Mouse (Mus musculus) MEL (cell line): ENCODE measurements around the gene Wdr78. TPM values are rescaled to one million over a fixed set of nuclear protein-coding genes. Genes with fewer than 3 reads are reported as not detected.

ENCODE experiments used
- DNase-seq: peaks from one replicate; pipeline ENCODE4 v3.0.0; 2011; ENCODE audit warnings: low read depth, low spot score
- H3K27ac ChIP-seq: 2 replicates; pipeline ENCODE4 v1.5.1; 2012; ENCODE audit warnings: low read depth, mild to moderate bottlenecking, control low read depth, low read length, moderate library complexity; ENCODE audit not compliant: control insufficient read depth
- H3K27me3 ChIP-seq, 2 experiments: fragments of 150-350 bp in 1 of 2; sonication (generic) in 1 of 2; 2 replicates each; pipeline ENCODE4 v1.6.1; 2012; ENCODE audit warnings: low read length in 2 of 2, mild to moderate bottlenecking in 2 of 2, improper control_type of control experiment in 1 of 2, moderate library complexity in 1 of 2; ENCODE audit not compliant: insufficient read depth in 2 of 2, control insufficient read depth in 1 of 2
- H3K36me3 ChIP-seq, 2 experiments: 2 replicates each; pipeline ENCODE4 v1.6.1; 2012 to 2014; ENCODE audit warnings: low read length in 2 of 2, improper control_type of control experiment in 1 of 2, inconsistent platforms in 1 of 2, mild to moderate bottlenecking in 1 of 2; ENCODE audit not compliant: insufficient read depth in 2 of 2, control insufficient read depth in 1 of 2
- H3K4me1 ChIP-seq, 2 experiments: fragments of 150-350 bp in 1 of 2; sonication (generic) in 1 of 2; 2 replicates each; pipeline ENCODE4 v1.6.1; 2012; ENCODE audit warnings: low read length in 2 of 2, improper control_type of control experiment in 1 of 2, mild to moderate bottlenecking in 1 of 2; ENCODE audit not compliant: insufficient read depth in 2 of 2, control insufficient read depth in 1 of 2
- H3K4me3 ChIP-seq, 2 experiments: fragments of 150-350 bp in 1 of 2; sonication (generic) in 1 of 2; 2 replicates each; pipeline ENCODE4 v1.5.1; 2012; ENCODE audit warnings: low read depth in 2 of 2, low read length in 2 of 2, mild to moderate bottlenecking in 2 of 2, moderate library complexity in 2 of 2, control low read depth in 1 of 2, improper control_type of control experiment in 1 of 2; ENCODE audit not compliant: control insufficient read depth in 1 of 2, insufficient read depth in 1 of 2
- H3K79me2 ChIP-seq: 2 replicates; pipeline ENCODE4 v1.6.1; 2012; ENCODE audit warnings: mild to moderate bottlenecking, low read length, moderate library complexity; ENCODE audit not compliant: control insufficient read depth, poor library complexity, insufficient read depth
- H3K9ac ChIP-seq: 2 replicates; pipeline ENCODE4 v1.6.1; 2012; ENCODE audit warnings: low read depth, mild to moderate bottlenecking, control low read depth, low read length, moderate library complexity; ENCODE audit not compliant: control insufficient read depth, poor library complexity, severe bottlenecking
- H3K9me3 ChIP-seq: fragments of 150-350 bp; sonication (generic); replicated peaks from 2 replicates; pipeline ENCODE4 v1.6.1; 2012; ENCODE audit warnings: mild to moderate bottlenecking, low read length, improper control_type of control experiment, moderate library complexity; ENCODE audit not compliant: insufficient read depth
- CHD2 ChIP-seq: IDR thresholded peaks from 2 replicates; pipeline ENCODE4 v1.6.1; 2011; ENCODE audit warnings: low read length, improper control_type of control experiment
- CTCF ChIP-seq, 3 experiments: IDR thresholded peaks in 2 of 3; conservative IDR thresholded peaks in 1 of 3; 2 replicates each; pipeline ENCODE4 v1.5.1; 2011 to 2012; ENCODE audit warnings: low read length in 3 of 3, low read depth in 2 of 3, mild to moderate bottlenecking in 2 of 3, improper control_type of control experiment in 1 of 3, inconsistent platforms in 1 of 3, mixed read lengths in 1 of 3, moderate library complexity in 1 of 3; ENCODE audit not compliant: control insufficient read depth in 1 of 3, insufficient read depth in 1 of 3, poor library complexity in 1 of 3, severe bottlenecking in 1 of 3
- E2F4 ChIP-seq: IDR thresholded peaks from 2 replicates; pipeline ENCODE4 v1.6.1; 2011; ENCODE audit warnings: low read depth, low read length, improper control_type of control experiment, borderline replicate concordance
- ELF1 ChIP-seq: IDR thresholded peaks from 2 replicates; pipeline ENCODE4 v1.6.1; 2014; ENCODE audit warnings: low read depth, mild to moderate bottlenecking, inconsistent platforms, low read length, improper control_type of control experiment, moderate library complexity
- EP300 ChIP-seq, 2 experiments: IDR thresholded peaks; 2 replicates each; pipeline ENCODE4 v1.6.1; 2011; ENCODE audit warnings: improper control_type of control experiment in 2 of 2, low read length in 2 of 2, low read depth in 1 of 2, mild to moderate bottlenecking in 1 of 2
- ETS1 ChIP-seq: IDR thresholded peaks from 2 replicates; pipeline ENCODE4 v1.6.1; 2012; ENCODE audit warnings: low read depth, mild to moderate bottlenecking, inconsistent platforms, low read length, improper control_type of control experiment, moderate library complexity
- GABPA ChIP-seq: IDR thresholded peaks from 2 replicates; pipeline ENCODE4 v1.6.1; 2012; ENCODE audit warnings: low read depth, mild to moderate bottlenecking, inconsistent platforms, low read length, improper control_type of control experiment, moderate library complexity
- GATA1 ChIP-seq: IDR thresholded peaks from 2 replicates; pipeline ENCODE4 v1.6.1; 2011; ENCODE audit warnings: low read depth, low read length, improper control_type of control experiment
- HCFC1 ChIP-seq: IDR thresholded peaks from 2 replicates; pipeline ENCODE4 v1.6.1; 2012; ENCODE audit warnings: low read depth, mild to moderate bottlenecking, inconsistent platforms, low read length, improper control_type of control experiment, moderate library complexity
- JUND ChIP-seq: IDR thresholded peaks from 2 replicates; pipeline ENCODE4 v1.6.1; 2011; ENCODE audit warnings: low read depth, mild to moderate bottlenecking, improper control_type of control experiment, low read length
- KAT2A ChIP-seq: conservative IDR thresholded peaks from 2 replicates; pipeline ENCODE4 v1.6.1; 2012; ENCODE audit warnings: low read depth, low read length, improper control_type of control experiment, inconsistent platforms
- MAZ ChIP-seq: IDR thresholded peaks from 2 replicates; pipeline ENCODE4 v1.6.1; 2012; ENCODE audit warnings: low read depth, mild to moderate bottlenecking, inconsistent platforms, low read length, improper control_type of control experiment
- MEF2A ChIP-seq: IDR thresholded peaks from 2 replicates; pipeline ENCODE4 v1.6.1; 2014; ENCODE audit warnings: low read depth, mild to moderate bottlenecking, inconsistent platforms, low read length, improper control_type of control experiment; ENCODE audit not compliant: poor library complexity, insufficient replicate concordance, severe bottlenecking; ENCODE audit errors: extremely low read depth
- MXI1 ChIP-seq: IDR thresholded peaks from 2 replicates; pipeline ENCODE4 v1.6.1; 2011; ENCODE audit warnings: mild to moderate bottlenecking, low read depth, low read length, improper control_type of control experiment
- NELFE ChIP-seq: IDR thresholded peaks from 2 replicates; pipeline ENCODE4 v1.6.1; 2011; ENCODE audit warnings: low read depth, low read length, improper control_type of control experiment
- NRF1 ChIP-seq: IDR thresholded peaks from 2 replicates; pipeline ENCODE4 v1.6.1; 2014; ENCODE audit warnings: low read depth, mild to moderate bottlenecking, inconsistent platforms, low read length, improper control_type of control experiment, moderate library complexity; ENCODE audit not compliant: poor library complexity, insufficient read depth, severe bottlenecking
- POLR2A ChIP-seq, 2 experiments: IDR thresholded peaks; 2 replicates each; pipeline ENCODE4 v1.6.1; 2011 to 2012; ENCODE audit warnings: low read length in 2 of 2, mild to moderate bottlenecking in 2 of 2, control low read depth in 1 of 2, improper control_type of control experiment in 1 of 2, low read depth in 1 of 2, moderate library complexity in 1 of 2; ENCODE audit not compliant: control insufficient read depth in 1 of 2, insufficient read depth in 1 of 2, poor library complexity in 1 of 2
- RCOR1 ChIP-seq: IDR thresholded peaks from 2 replicates; pipeline ENCODE4 v1.6.1; 2012; ENCODE audit warnings: low read depth, mild to moderate bottlenecking, inconsistent platforms, low read length, improper control_type of control experiment
- SIN3A ChIP-seq: IDR thresholded peaks from 2 replicates; pipeline ENCODE4 v1.6.1; 2012; ENCODE audit warnings: low read length, improper control_type of control experiment, inconsistent platforms
- SMC3 ChIP-seq: IDR thresholded peaks from 2 replicates; pipeline ENCODE4 v1.6.1; 2011; ENCODE audit warnings: low read depth, low read length, improper control_type of control experiment
- TBP ChIP-seq: IDR thresholded peaks from 2 replicates; pipeline ENCODE4 v1.8.0; 2011; ENCODE audit warnings: low read depth, low read length, improper control_type of control experiment
- TCF12 ChIP-seq: IDR thresholded peaks from 2 replicates; pipeline ENCODE4 v1.6.1; 2014; ENCODE audit warnings: low read depth, mild to moderate bottlenecking, inconsistent platforms, low read length, improper control_type of control experiment, moderate library complexity
- UBTF ChIP-seq: IDR thresholded peaks from 2 replicates; pipeline ENCODE4 v1.6.1; 2012; ENCODE audit warnings: low read depth, mild to moderate bottlenecking, inconsistent platforms, low read length, improper control_type of control experiment, moderate library complexity, borderline replicate concordance; ENCODE audit not compliant: insufficient read depth
- USF2 ChIP-seq, 2 experiments: IDR thresholded peaks; 2 replicates each; pipeline ENCODE4 v1.6.1; 2011 to 2012; ENCODE audit warnings: improper control_type of control experiment in 2 of 2, low read length in 2 of 2, borderline replicate concordance in 1 of 2, inconsistent platforms in 1 of 2, low read depth in 1 of 2, mild to moderate bottlenecking in 1 of 2; ENCODE audit not compliant: insufficient read depth in 1 of 2
- ZKSCAN1 ChIP-seq: IDR thresholded peaks from 2 replicates; pipeline ENCODE4 v1.6.1; 2012; ENCODE audit warnings: low read depth, mild to moderate bottlenecking, inconsistent platforms, low read length, improper control_type of control experiment, moderate library complexity
- ZMIZ1 ChIP-seq: IDR thresholded peaks from 2 replicates; pipeline ENCODE4 v1.6.1; 2012; ENCODE audit warnings: low read depth, mild to moderate bottlenecking, inconsistent platforms, low read length, improper control_type of control experiment, moderate library complexity
- ZNF384 ChIP-seq: IDR thresholded peaks from 2 replicates; pipeline ENCODE4 v1.6.1; 2012; ENCODE audit warnings: low read depth, mild to moderate bottlenecking, inconsistent platforms, low read length, improper control_type of control experiment
- polyA plus RNA-seq, 2 experiments: library from polyadenylated mRNA; stranded (reverse) in 1 of 2; unstranded in 1 of 2; fragments of >175 nt in 1 of 2; fragments of >200 nt in 1 of 2; gene quantifications; 2 replicates each; pipeline versions ENCODE4 v1.2.1 to v1.2.4; 2012; ENCODE audit warnings: low replicate concordance in 2 of 2, low read depth in 1 of 2; ENCODE audit not compliant: insufficient read length in 2 of 2, insufficient read depth in 1 of 2, missing spikeins in 1 of 2
- total RNA-seq: library from RNA; depleted of rRNA; stranded (reverse); fragments of 300-350 nt; gene quantifications from 2 replicates; pipeline ENCODE4 v1.2.3, GENCODE M21; 2012

The Wdr78 gene
- total and polyA plus RNA-seq, 3 experiments, result 0.77 to 1.2 TPM; not detected in 1

GRCm38 (mm10) chr4:103123606-103124005 is 9.3 kb upstream of the Wdr78 start:
- H3K27me3 ChIP-seq, result no peaks in the 10 kb centered on the region
- no peak overlapping the region for H3K27ac ChIP-seq
- peaks cover 11 to 13% of the 10 kb centered on the region in 2 experiments for H3K4me1 ChIP-seq
- peak; percentile 61 for DNase-seq
- H3K4me3 ChIP-seq, result no peak overlapping the region; a peak in 1 of 4 replicates
- H3K9me3 ChIP-seq, result no peaks in the 10 kb centered on the region
- TF ChIP-seq RCOR1, result no peak
- no peak for TF ChIP-seq JUND
- no peak for TF ChIP-seq ZMIZ1
- TF ChIP-seq HCFC1, result no peak
- TF ChIP-seq MXI1, result no peak
- peak; percentile 42; the same call in 1 of the 2 replicates for TF ChIP-seq ETS1
- TF ChIP-seq NRF1, result no peak
- TF ChIP-seq SIN3A, result peak; percentile 54
- no peak for TF ChIP-seq TBP
- TF ChIP-seq ZNF384, result peak; percentile 44; the same call in 1 of the 2 replicates
- TF ChIP-seq GATA1, result peak; percentile 55
- no peak for TF ChIP-seq MAZ
- no peak for TF ChIP-seq NELFE
- TF ChIP-seq USF2 (IDR thresholded peaks at IDR 0.05; ENCODE audit: borderline replicate concordance in 1 of 2, insufficient read depth in 1 of 2, low read depth in 1 of 2, low read length in 2 of 2), result no peak
- peak in 1 of 2 experiments; percentile 67; a peak in 1 of 4 replicates for TF ChIP-seq EP300 (IDR thresholded peaks at IDR 0.05; ENCODE audit: low read depth in 1 of 2, low read length in 2 of 2)
- TF ChIP-seq MEF2A, result no peak
- TF ChIP-seq POLR2A (IDR thresholded peaks at IDR 0.05; ENCODE audit: control insufficient read depth in 1 of 2, insufficient read depth in 1 of 2, low read depth in 1 of 2, low read length in 2 of 2, poor library complexity in 1 of 2), result no peak
- no peak for TF ChIP-seq ZKSCAN1
- TF ChIP-seq GABPA, result no peak
- TF ChIP-seq UBTF, result no peak
- no peak for TF ChIP-seq CHD2
- peaks cover 40% of the 10 kb centered on the region for H3K79me2 ChIP-seq
- H3K9ac ChIP-seq, result no peak overlapping the region
- H3K36me3 ChIP-seq, result peaks cover 0 to 33% of the 10 kb centered on the region in 2 experiments; a peak in 3 of 4 replicates

- no peaks in the 10 kb centered on the region for H3K9me3 ChIP-seq
- H3K79me2 ChIP-seq, result peaks cover 39% of the 10 kb centered on the region
- no peak for DNase-seq
- no peaks in the 10 kb centered on the region for H3K27me3 ChIP-seq
- H3K9ac ChIP-seq, result no peak overlapping the region
- H3K36me3 ChIP-seq, result peaks cover 0 to 34% of the 10 kb centered on the region in 2 experiments; a peak in 2 of 4 replicates
- H3K4me1 ChIP-seq, result peaks cover 13 to 14% of the 10 kb centered on the region in 2 experiments
- no peak for TF ChIP-seq ELF1
- TF ChIP-seq KAT2A, result no peak
- TF ChIP-seq CHD2, result no peak
- no peak for TF ChIP-seq SMC3
- TF ChIP-seq E2F4, result no peak
- TF ChIP-seq TBP, result no peak
- no peak for TF ChIP-seq TCF12
- TF ChIP-seq CTCF (IDR thresholded peaks at IDR 0.05 in 2 of 3, conservative IDR thresholded peaks at IDR 0.05 in 1 of 3; ENCODE audit: control insufficient read depth in 1 of 3, insufficient read depth in 1 of 3, low read depth in 2 of 3, low read length in 3 of 3, poor library complexity in 1 of 3, severe bottlenecking in 1 of 3), result no peak
- no peak for TF ChIP-seq ZNF384
- TF ChIP-seq RCOR1, result no peak
- TF ChIP-seq MXI1, result no peak
- TF ChIP-seq MAZ, result no peak
- TF ChIP-seq, all 39 proteins: peak for 0
- H3K4me3 ChIP-seq, result no peak overlapping the region; a peak in 1 of 4 replicates
- H3K27ac ChIP-seq, result no peak overlapping the region
These were observed 8.7 kb upstream of the Wdr78 start for GRCm38 (mm10) chr4:103123086-103123485.
